Mouse (Mus musculus) ES-CJ7 (cell line): ENCODE measurements at regions not wholly inside any gene's neighbourhood (a gene's known extent, or its start where the extent isn't known, plus 50 kb on each side); places are given as distances from the start of the nearest gene placed in this dataset.
A peak's percentile ranks its signal among the peaks of the same experiment; 100 is the strongest.

ENCODE experiments used
- DNase-seq: peaks from one replicate; pipeline ENCODE4 v3.0.0; 2011; ENCODE audit warnings: low read depth, low spot score

- DNase-seq = no peak
Measured at GRCm38 (mm10) chr7:58557535-58557934, 98.4 kb upstream of the Atp10a start.

- DNase-seq = no peak
Measured at GRCm38 (mm10) chr7:58568807-58569206, 87.2 kb upstream of the Atp10a start.

DNA sequence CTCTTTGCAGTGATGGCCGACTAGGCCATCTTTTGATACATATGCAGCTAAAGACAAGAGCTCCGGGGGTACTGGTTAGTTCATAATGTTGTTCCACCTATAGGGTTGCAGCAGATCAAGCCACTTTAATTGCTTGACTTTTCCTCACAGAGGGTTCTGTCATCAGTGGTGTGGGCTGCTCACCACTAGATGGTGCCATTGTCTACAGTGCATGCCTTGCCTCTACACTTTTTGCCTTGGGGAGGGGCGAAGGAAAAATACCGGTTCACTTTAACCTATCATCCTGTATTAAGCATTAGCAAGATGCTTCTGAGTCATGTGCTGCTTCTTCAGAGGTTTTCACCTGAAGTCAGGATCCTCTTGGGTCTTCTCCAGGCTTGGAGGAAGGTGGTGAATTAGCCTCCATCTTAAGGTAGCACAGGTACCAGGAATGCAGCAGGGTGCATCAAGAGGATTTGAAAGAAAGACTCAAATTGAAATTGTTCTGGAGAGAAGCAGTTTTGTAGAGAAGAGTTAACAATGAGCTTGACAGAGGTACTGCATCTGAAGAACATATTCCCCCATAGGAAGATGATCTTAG lies 71.6 kb upstream of the Atp10a start:
- peak; percentile 58 for DNase-seq

- no peak for DNase-seq
Measured at GRCm38 (mm10) chr7:58585626-58586256, 70.2 kb upstream of the Atp10a start.

DNA sequence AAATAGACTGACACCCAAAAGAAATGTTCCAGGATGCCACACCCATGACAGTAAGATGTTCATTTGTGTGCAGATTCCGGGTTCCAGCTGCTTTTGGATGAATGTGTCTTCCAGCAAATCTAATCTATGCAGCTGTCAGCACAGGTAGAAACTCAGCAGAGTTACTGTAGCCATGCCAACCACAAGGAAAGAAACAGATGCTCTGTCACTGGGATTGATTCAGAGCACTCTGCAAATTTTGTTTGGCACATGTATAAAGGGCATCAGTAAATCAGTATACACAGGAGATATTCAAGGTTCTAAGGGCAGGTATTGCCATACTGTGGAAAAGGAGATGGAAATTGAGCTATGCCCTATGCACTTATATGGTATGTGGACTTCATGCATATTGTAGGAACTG lies 60.0 kb upstream of the Atp10a start:
- DNase-seq = no peak
